Comparison of ENCODE assay signal across 14 mouse cellular contexts in genomic region chr4:141861591-141862295, GRCm38 (mm10). TPM values are rescaled to one million over a fixed set of nuclear protein-coding genes. Genes with fewer than 3 reads are reported as not detected.
DNase-seq lines count a peak whose midpoint lies in the region; ATAC-seq and TF ChIP-seq lines count a peak whose summit lies in the region.
"Had no signal": no experiment of that assay in that cellular context is flagged by ENCODE, and none has a peak within 500 bp of the region (broad histone marks: within the 10 kb centered on the region; RNA-seq: fewer than 3 reads in every experiment).

No protein-coding gene starts in this region.

- ATAC-seq in activated CD4-positive, CD25-positive, alpha-beta regulatory T cell, adult 4 months, result peak; percentile 83
- ATAC-seq in intestine, embryonic 16.5 days, result no peak
- ATAC-seq in monocyte, adult 5-6 weeks (replicated peaks; ENCODE audit: insufficient number of reproducible peaks, low FRiP score, low TSS enrichment, poor library complexity, severe bottlenecking), result 0 out of 2 replicates have a peak, but pooled peaks have one; percentile 23
- no peak for ATAC-seq in hindbrain, embryonic 13.5 days (ENCODE audit: low FRiP score)
- ATAC-seq: midbrain, embryonic 15.5 days had no signal

- peaks cover 38% of the 10 kb centered on the region for H3K4me1 ChIP-seq in liver, adult 2 months (ENCODE audit: control insufficient read depth, insufficient read depth, low read length)
- H3K4me1 ChIP-seq in intestine, embryonic 16.5 days (ENCODE audit: control insufficient read depth, insufficient read depth, low read length), result peaks cover 47% of the 10 kb centered on the region
- H3K4me1 ChIP-seq in hindbrain, embryonic 13.5 days (replicated peaks), result peaks cover 15% of the 10 kb centered on the region

- H3K27me3 ChIP-seq in liver, adult 2 months (ENCODE audit: control insufficient read depth, insufficient read depth, low read length), result no peaks in the 10 kb centered on the region
- H3K27me3 ChIP-seq in intestine, embryonic 16.5 days (replicated peaks; ENCODE audit: control insufficient read depth, insufficient read depth, low read length), result no peaks in the 10 kb centered on the region
- no peaks in the 10 kb centered on the region for H3K27me3 ChIP-seq in hindbrain, embryonic 13.5 days
- H3K27me3 ChIP-seq: midbrain, embryonic 15.5 days; neural tube, embryonic 15.5 days had no signal

- no peak overlapping the region for H3K9ac ChIP-seq in liver, adult 2 months (ENCODE audit: low read depth, low read length)
- no peak overlapping the region for H3K9ac ChIP-seq in intestine, embryonic 16.5 days (ENCODE audit: low read depth, low read length)
- H3K9ac ChIP-seq in hindbrain, embryonic 13.5 days, result no peak overlapping the region
- H3K9ac ChIP-seq: liver, embryonic 14.5 days; midbrain, embryonic 15.5 days; neural tube, embryonic 15.5 days had no signal

- H3K9me3 ChIP-seq in intestine, embryonic 16.5 days (ENCODE audit: control insufficient read depth, low read length), result 0 out of 2 replicates have a peak, but pooled peaks cover 4% of the 10 kb centered on the region
- no peaks in the 10 kb centered on the region for H3K9me3 ChIP-seq in hindbrain, embryonic 13.5 days
- H3K9me3 ChIP-seq: hindbrain, embryonic 10.5 days; midbrain, embryonic 15.5 days; neural tube, embryonic 15.5 days had no signal

- no peak for TF ChIP-seq CTCF in liver, adult 2 months (IDR thresholded peaks at IDR 0.05; ENCODE audit: low read depth, low read length)

- no peak overlapping the region for H3K4me3 ChIP-seq in liver, adult 2 months (ENCODE audit: insufficient read depth, low read depth, low read length)
- no peak overlapping the region for H3K4me3 ChIP-seq in intestine, embryonic 16.5 days (ENCODE audit: low read length)
- no peak overlapping the region for H3K4me3 ChIP-seq in hindbrain, embryonic 13.5 days
- H3K4me3 ChIP-seq: hindbrain, embryonic 10.5 days; midbrain, embryonic 15.5 days; neural tube, embryonic 15.5 days had no signal

- 67% methylated on average over 17 of the region's 17 CpGs for WGBS in liver, adult 2 months
- WGBS in intestine, embryonic 16.5 days, result 79% methylated on average over 17 of the region's 17 CpGs
- 92% methylated on average over 17 of the region's 17 CpGs for WGBS in hindbrain, embryonic 13.5 days

- no peaks in the 10 kb centered on the region for H3K79me2 ChIP-seq in liver, adult 2 months (ENCODE audit: control insufficient read depth, insufficient read depth, low read length)

- H3K36me3 ChIP-seq in liver, adult 2 months (ENCODE audit: control insufficient read depth, insufficient read depth, low read length), result 0 out of 2 replicates have a peak, but pooled peaks cover 2% of the 10 kb centered on the region
- peaks cover 20% of the 10 kb centered on the region for H3K36me3 ChIP-seq in intestine, embryonic 16.5 days (ENCODE audit: control insufficient read depth, insufficient read depth, low read length)
- peaks cover 44% of the 10 kb centered on the region for H3K36me3 ChIP-seq in hindbrain, embryonic 13.5 days

- no peak overlapping the region for H3K4me2 ChIP-seq in intestine, embryonic 16.5 days (ENCODE audit: low read depth, low read length)
- H3K4me2 ChIP-seq in hindbrain, embryonic 13.5 days, result no peak overlapping the region
- H3K4me2 ChIP-seq: midbrain, embryonic 15.5 days; neural tube, embryonic 15.5 days had no signal

- DNase-seq in liver, adult 2 months (ENCODE audit: extremely low read depth, low read depth, low spot score), result peak; percentile 84
- DNase-seq in liver, result no peak
- DNase-seq in layer of hippocampus, postnatal 14 days (ENCODE audit: low spot score in 2 of 2), result no peak
- DNase-seq: kidney, postnatal 14 days had no signal

- no peak for TF ChIP-seq POLR2A in liver, adult 2 months (IDR thresholded peaks at IDR 0.05; ENCODE audit: extremely low read depth, insufficient read depth, low read length)

- H3K27ac ChIP-seq in liver, adult 2 months (replicated peaks; ENCODE audit: insufficient read depth, low read depth, low read length), result peak overlapping the region; percentile 42
- H3K27ac ChIP-seq in intestine, embryonic 16.5 days (ENCODE audit: low read length), result peak overlapping the region; percentile 11; the same call in 1 of the 2 replicates
- H3K27ac ChIP-seq in hindbrain, embryonic 13.5 days, result no peak overlapping the region
- H3K27ac ChIP-seq: hindbrain, embryonic 10.5 days; liver, embryonic 14.5 days; midbrain, embryonic 15.5 days; neural tube, embryonic 15.5 days had no signal

RNA-seq across cellular contexts. Expression of gene Efhd2, which starts 13.0 kb away (rescaled TPM):
- total RNA-seq in liver, adult 2 months (2014; rRNA removed), result 13.1 and 15.0 TPM in 2 replicates
- 40.7 and 46.1 TPM in 2 replicates for polyA plus RNA-seq in liver, adult 2 months (2012; rRNA removed)
- polyA plus RNA-seq in activated CD4-positive, CD25-positive, alpha-beta regulatory T cell, adult 4 months (2017; shearing (Covaris generic)), result 10 to 100 TPM; 23.5 to 26.9 TPM
- 140 and 163 TPM in 2 replicates for polyA plus RNA-seq in intestine, embryonic 16.5 days (2015; fragmentation: Nextera tagmentation; extraction: Ambion mirVana)
- 190 to 273 TPM (median 198 TPM) in 3 replicates for total RNA-seq in monocyte, adult 5-6 weeks (2017)
- 68.1 and 68.6 TPM in 2 replicates for polyA plus RNA-seq in hindbrain, embryonic 13.5 days (2015; fragmentation: Nextera tagmentation; extraction: Ambion mirVana)
- 10 to 100 TPM; 55.2 to 60.4 TPM for total RNA-seq in layer of hippocampus, postnatal 14 days (2021)

RNA-seq across cellular contexts. Expression of gene Ctrc, which starts 15.6 kb away (rescaled TPM):
- total RNA-seq in liver, adult 2 months (2014; rRNA removed), result 0.34 and 0.83 TPM in 2 replicates
- 0.24 TPM in 1 of 2 replicates, not detected in the other for polyA plus RNA-seq in liver, adult 2 months (2012; rRNA removed)
- not detected for polyA plus RNA-seq in activated CD4-positive, CD25-positive, alpha-beta regulatory T cell, adult 4 months (2017; shearing (Covaris generic))
- 0.29 and 0.87 TPM in 2 replicates for polyA plus RNA-seq in intestine, embryonic 16.5 days (2015; fragmentation: Nextera tagmentation; extraction: Ambion mirVana)
- not detected in 3 replicates for total RNA-seq in monocyte, adult 5-6 weeks (2017)
- not detected in 2 replicates for polyA plus RNA-seq in hindbrain, embryonic 13.5 days (2015; fragmentation: Nextera tagmentation; extraction: Ambion mirVana)
- not detected for total RNA-seq in layer of hippocampus, postnatal 14 days (2021)
- total RNA-seq: gastrocnemius, adult 18-20 months; left cerebral cortex, adult 8-10 months had no signal
- polyA plus RNA-seq: hindbrain, embryonic 10.5 days; liver, embryonic 14.5 days; midbrain, embryonic 15.5 days; neural tube, embryonic 15.5 days had no signal

RNA-seq across cellular contexts. Expression of gene Cela2a, which starts 35.8 kb away (rescaled TPM):
- 80.9 and 238 TPM in 2 replicates for total RNA-seq in liver, adult 2 months (2014; rRNA removed)
- 3.6 and 4.8 TPM in 2 replicates for polyA plus RNA-seq in liver, adult 2 months (2012; rRNA removed)
- polyA plus RNA-seq in activated CD4-positive, CD25-positive, alpha-beta regulatory T cell, adult 4 months (2017; shearing (Covaris generic)), result 1 to 10 TPM in 1 of 2 experiments, not detected in 1; 1.0 TPM
- 455 and 890 TPM in 2 replicates for polyA plus RNA-seq in intestine, embryonic 16.5 days (2015; fragmentation: Nextera tagmentation; extraction: Ambion mirVana)
- total RNA-seq in monocyte, adult 5-6 weeks (2017), result not detected in 3 replicates
- polyA plus RNA-seq in hindbrain, embryonic 13.5 days (2015; fragmentation: Nextera tagmentation; extraction: Ambion mirVana), result not detected in 2 replicates
- not detected for total RNA-seq in layer of hippocampus, postnatal 14 days (2021)
- total RNA-seq: left cerebral cortex, adult 8-10 months had no signal
- polyA plus RNA-seq: hindbrain, embryonic 10.5 days; liver, embryonic 14.5 days; neural tube, embryonic 15.5 days had no signal

Comparison
In these comparisons a context has a peak if more than half of its experiments do, and no peak if none do; other contexts are left out.
1. ATAC-seq: peak in activated CD4-positive, CD25-positive, alpha-beta regulatory T cell, adult 4 months (single experiment) and monocyte, adult 5-6 weeks (single experiment); none in intestine, embryonic 16.5 days (single experiment) and hindbrain, embryonic 13.5 days (single experiment).
2. RNA of gene Cela2a, which starts 35.8 kb away (polyA plus RNA-seq): 455 to 890 TPM in intestine, embryonic 16.5 days; 3.6 to 4.8 TPM in liver, adult 2 months, 1.0 TPM in activated CD4-positive, CD25-positive, alpha-beta regulatory T cell, adult 4 months and not detected in hindbrain, embryonic 13.5 days; every median in the first group is over 10 times any median in the second.